Mouse (Mus musculus): ENCODE results near the gene A4galt. TPM values are rescaled to one million over a fixed set of nuclear protein-coding genes. Genes with fewer than 3 reads are reported as not detected.
"Not testable (repeated sequence)": the region's sequence is repeated elsewhere in the genome, so short reads cannot be mapped to it uniquely, and the experiment has no call there.

Gene A4galt
- polyA plus RNA-seq, 1 experiment from 2014 or later = 2.4 TPM

DNA sequence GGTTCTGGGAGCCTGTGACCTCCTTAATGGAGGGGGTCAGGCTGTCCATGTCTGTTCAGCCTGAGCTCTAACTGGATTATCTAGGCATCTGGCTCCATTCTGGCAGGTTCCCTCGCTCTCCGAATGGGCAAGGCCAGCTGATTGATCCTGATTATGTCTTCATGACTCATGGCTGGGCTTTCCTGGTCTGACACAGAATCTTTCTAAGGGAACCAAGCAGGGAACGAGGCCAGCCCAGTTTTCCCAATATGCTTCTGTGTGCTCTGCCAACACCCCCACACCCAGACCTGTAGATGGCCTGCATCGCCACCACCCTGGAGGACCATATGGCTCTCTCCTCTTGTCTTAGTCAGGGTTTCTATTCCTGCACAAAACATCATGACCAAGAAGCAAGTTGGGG, 25.9 kb upstream of the A4galt start:
- Histone ChIP-seq H3K4me1 (ENCODE audit: control insufficient read depth, insufficient read depth, low read length) (no peaks in the 10 kb centered on the region), H3K27ac (replicated peaks; ENCODE audit: low read depth, low read length) (no peak overlapping the region), H3K9me3 (ENCODE audit: control insufficient read depth, low read length) (no peaks in the 10 kb centered on the region), H3K9ac (ENCODE audit: low read depth, low read length) (no peak overlapping the region), H3K27me3 (replicated peaks; ENCODE audit: control insufficient read depth, insufficient read depth, low read length) (no peaks in the 10 kb centered on the region), H3K4me3 (ENCODE audit: low read depth, low read length) (no peak overlapping the region), H3K4me2 (ENCODE audit: low read depth, low read length) (no peak overlapping the region), H3K36me3 (ENCODE audit: control insufficient read depth, insufficient read depth, low read length) (no peaks in the 10 kb centered on the region)
- DNase-seq (ENCODE audit: low spot score) = no peak
- 78% methylated on average over 4 of the region's 4 CpGs for WGBS
- ATAC-seq (ENCODE audit: low read depth) = no peak

DNA sequence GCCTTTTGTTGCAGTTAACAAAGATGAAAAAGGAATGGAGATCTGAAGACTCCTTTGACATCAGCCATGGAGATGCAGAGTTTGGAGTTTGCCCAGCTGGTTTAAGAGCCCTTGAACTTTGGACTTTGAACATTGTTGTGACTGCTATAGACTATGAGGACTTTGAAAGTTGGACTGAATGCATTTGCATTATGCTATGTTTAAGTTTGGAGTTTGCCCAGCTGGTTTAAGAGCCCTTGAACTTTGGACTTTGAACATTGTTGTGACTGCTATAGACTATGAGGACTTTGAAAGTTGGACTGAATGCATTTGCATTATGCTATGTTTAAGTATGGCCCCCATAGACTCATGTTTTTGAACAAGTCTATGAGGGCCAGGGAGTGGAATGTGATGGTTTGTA, 22.7 kb upstream of the A4galt start:
- not testable (repeated sequence) for H3K9me3 ChIP-seq (ENCODE audit: control insufficient read depth, low read length); H3K4me3 ChIP-seq (ENCODE audit: low read depth, low read length); DNase-seq (ENCODE audit: low spot score); H3K4me1 ChIP-seq (ENCODE audit: control insufficient read depth, insufficient read depth, low read length); H3K27ac ChIP-seq (replicated peaks; ENCODE audit: low read depth, low read length); H3K27me3 ChIP-seq (replicated peaks; ENCODE audit: control insufficient read depth, insufficient read depth, low read length); H3K4me2 ChIP-seq (ENCODE audit: low read depth, low read length); H3K9ac ChIP-seq (ENCODE audit: low read depth, low read length); ATAC-seq (ENCODE audit: low read depth); H3K36me3 ChIP-seq (ENCODE audit: control insufficient read depth, insufficient read depth, low read length)

DNA sequence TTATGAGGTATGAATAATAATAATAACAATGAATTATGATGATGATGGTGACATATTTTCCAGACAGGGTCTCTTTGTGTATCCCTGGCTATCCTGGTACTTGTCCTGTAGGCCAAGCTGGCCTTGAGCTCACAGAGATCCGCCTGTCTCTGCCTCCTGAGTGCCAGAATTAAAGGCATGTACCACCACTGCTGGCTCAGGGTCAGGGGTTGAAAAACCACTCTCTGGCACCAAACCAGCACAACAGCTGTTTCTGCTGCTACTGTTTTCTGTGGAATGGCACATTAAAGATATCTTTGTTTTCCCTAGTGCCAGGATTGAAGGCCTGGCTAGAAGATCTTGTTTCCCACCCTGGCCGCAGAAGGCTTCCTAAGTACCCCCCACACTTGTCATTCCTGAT, 21.4 kb upstream of the A4galt start:
- Histone ChIP-seq H3K4me3 (ENCODE audit: low read depth, low read length) (no peak overlapping the region), H3K9ac (ENCODE audit: low read depth, low read length) (no peak overlapping the region), H3K27ac (replicated peaks; ENCODE audit: low read depth, low read length) (no peak overlapping the region), H3K27me3 (replicated peaks; ENCODE audit: control insufficient read depth, insufficient read depth, low read length) (no peaks in the 10 kb centered on the region), H3K36me3 (ENCODE audit: control insufficient read depth, insufficient read depth, low read length) (no peaks in the 10 kb centered on the region), H3K4me1 (ENCODE audit: control insufficient read depth, insufficient read depth, low read length) (no peaks in the 10 kb centered on the region), H3K4me2 (ENCODE audit: low read depth, low read length) (no peak overlapping the region), H3K9me3 (ENCODE audit: control insufficient read depth, low read length) (no peaks in the 10 kb centered on the region)
- DNase-seq (ENCODE audit: low spot score) (no peak), ATAC-seq (ENCODE audit: low read depth) (no peak)
- WGBS = 81% methylated on average over 2 of the region's 2 CpGs

DNA sequence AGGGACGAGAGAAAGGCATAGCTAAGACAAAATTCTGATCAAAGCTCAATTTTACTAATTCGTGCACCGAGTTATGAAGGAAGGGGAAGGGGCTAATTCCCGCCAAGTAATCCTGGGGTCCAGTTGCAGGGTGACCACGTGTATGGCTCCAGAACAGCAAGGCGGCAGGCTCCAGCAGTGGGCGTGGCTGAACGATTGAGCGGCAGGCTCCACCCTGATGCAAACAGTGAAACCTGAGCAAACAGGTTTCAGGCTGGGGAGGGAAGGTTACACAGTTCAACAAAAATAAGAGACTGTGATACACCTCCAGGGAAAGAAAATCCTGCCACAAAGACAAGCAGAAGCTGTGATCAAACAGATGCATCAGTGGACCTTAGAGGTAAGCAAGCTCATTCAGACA, 19.6 kb upstream of the A4galt start:
- not testable (repeated sequence) for H3K9me3 ChIP-seq (ENCODE audit: control insufficient read depth, low read length); H3K36me3 ChIP-seq (ENCODE audit: control insufficient read depth, insufficient read depth, low read length); H3K4me3 ChIP-seq (ENCODE audit: low read depth, low read length); H3K4me1 ChIP-seq (ENCODE audit: control insufficient read depth, insufficient read depth, low read length); H3K4me2 ChIP-seq (ENCODE audit: low read depth, low read length); H3K9ac ChIP-seq (ENCODE audit: low read depth, low read length); H3K27ac ChIP-seq (replicated peaks; ENCODE audit: low read depth, low read length); H3K27me3 ChIP-seq (replicated peaks; ENCODE audit: control insufficient read depth, insufficient read depth, low read length); ATAC-seq (ENCODE audit: low read depth); DNase-seq (ENCODE audit: low spot score)
- 22% methylated on average over 9 of the region's 9 CpGs for WGBS

DNA sequence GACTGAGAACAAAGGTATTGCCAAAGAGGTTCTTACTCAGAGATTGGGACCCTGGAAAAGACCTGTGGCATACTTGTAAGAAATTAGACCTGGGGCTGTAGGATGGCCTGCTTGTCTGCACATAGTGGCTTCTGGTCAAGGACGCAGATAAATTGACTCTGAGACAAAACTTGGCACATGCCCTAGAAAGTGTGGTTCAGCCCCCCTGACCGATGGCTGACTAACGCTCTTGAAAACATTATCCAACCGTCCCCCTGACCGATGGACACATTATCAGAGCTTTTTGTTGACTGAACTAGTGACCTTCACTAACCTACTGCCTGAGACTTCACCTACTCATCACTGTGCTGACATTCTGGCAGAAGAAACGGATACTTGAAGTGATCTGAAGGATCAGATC, 18.4 kb upstream of the A4galt start:
- H3K4me2 ChIP-seq (ENCODE audit: low read depth, low read length); H3K27me3 ChIP-seq (replicated peaks; ENCODE audit: control insufficient read depth, insufficient read depth, low read length); ATAC-seq (ENCODE audit: low read depth); DNase-seq (ENCODE audit: low spot score); H3K27ac ChIP-seq (replicated peaks; ENCODE audit: low read depth, low read length); H3K36me3 ChIP-seq (ENCODE audit: control insufficient read depth, insufficient read depth, low read length); H3K4me1 ChIP-seq (ENCODE audit: control insufficient read depth, insufficient read depth, low read length); H3K4me3 ChIP-seq (ENCODE audit: low read depth, low read length); H3K9me3 ChIP-seq (ENCODE audit: control insufficient read depth, low read length); H3K9ac ChIP-seq (ENCODE audit: low read depth, low read length): not testable (repeated sequence)
- WGBS = 80% methylated on average over 6 of the region's 6 CpGs

DNA sequence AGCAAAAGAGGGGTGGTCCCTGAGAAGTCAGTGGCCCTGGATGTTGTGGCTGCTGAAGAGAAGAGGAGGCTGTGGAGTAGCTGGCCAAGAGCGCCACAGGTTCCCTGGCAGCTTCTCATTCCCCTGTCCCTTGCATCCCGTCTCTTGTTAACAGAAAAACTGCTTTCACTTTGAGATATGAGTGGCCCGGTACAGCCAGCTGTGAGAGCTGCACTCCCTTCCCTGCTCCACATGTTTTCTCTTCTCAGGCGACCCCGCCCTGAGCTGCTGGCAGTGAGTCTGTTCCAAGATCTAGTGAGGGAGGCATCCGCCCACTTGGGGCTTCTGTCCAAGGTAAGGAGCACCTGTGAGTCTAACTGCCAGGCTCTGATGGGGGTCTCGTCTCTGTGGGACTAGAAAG, 16.9 kb upstream of the A4galt start:
- WGBS = 40% methylated on average over 7 of the region's 7 CpGs
- H3K27me3 ChIP-seq (replicated peaks; ENCODE audit: control insufficient read depth, insufficient read depth, low read length); ATAC-seq (ENCODE audit: low read depth); H3K36me3 ChIP-seq (ENCODE audit: control insufficient read depth, insufficient read depth, low read length); DNase-seq (ENCODE audit: low spot score); H3K4me1 ChIP-seq (ENCODE audit: control insufficient read depth, insufficient read depth, low read length); H3K4me3 ChIP-seq (ENCODE audit: low read depth, low read length); H3K4me2 ChIP-seq (ENCODE audit: low read depth, low read length); H3K9me3 ChIP-seq (ENCODE audit: control insufficient read depth, low read length); H3K9ac ChIP-seq (ENCODE audit: low read depth, low read length); H3K27ac ChIP-seq (replicated peaks; ENCODE audit: low read depth, low read length): not testable (repeated sequence)

DNA sequence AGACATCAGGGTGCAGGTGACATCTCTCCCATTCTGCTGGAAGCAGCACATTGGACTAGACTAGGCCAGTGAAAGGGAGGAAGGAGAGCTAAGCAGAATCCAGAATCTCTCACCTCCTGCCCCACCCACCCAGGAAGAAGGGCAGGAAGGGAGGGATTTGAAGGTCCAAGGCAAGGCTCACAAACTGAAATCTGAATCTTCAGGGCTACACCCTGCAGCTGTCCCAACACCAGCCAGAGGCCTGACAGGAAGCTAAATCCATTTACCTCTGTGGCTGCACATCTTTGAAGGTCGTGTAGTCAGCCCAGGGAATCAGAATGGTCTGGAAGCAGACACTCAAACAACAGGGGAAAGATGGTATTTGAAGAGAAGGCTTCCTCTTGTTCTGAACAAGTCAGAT, 13.7 kb upstream of the A4galt start:
- Histone ChIP-seq H3K9ac (ENCODE audit: low read depth, low read length) (no peak overlapping the region), H3K4me1 (ENCODE audit: control insufficient read depth, insufficient read depth, low read length) (no peaks in the 10 kb centered on the region), H3K9me3 (ENCODE audit: control insufficient read depth, low read length) (no peaks in the 10 kb centered on the region), H3K27me3 (replicated peaks; ENCODE audit: control insufficient read depth, insufficient read depth, low read length) (no peaks in the 10 kb centered on the region), H3K4me3 (ENCODE audit: low read depth, low read length) (no peak overlapping the region), H3K4me2 (ENCODE audit: low read depth, low read length) (no peak overlapping the region), H3K36me3 (ENCODE audit: control insufficient read depth, insufficient read depth, low read length) (no peaks in the 10 kb centered on the region), H3K27ac (replicated peaks; ENCODE audit: low read depth, low read length) (no peak overlapping the region)
- no peak for DNase-seq (ENCODE audit: low spot score)
- WGBS = 4% methylated on average over 1 of the region's 1 CpGs
- ATAC-seq (ENCODE audit: low read depth) = no peak

DNA sequence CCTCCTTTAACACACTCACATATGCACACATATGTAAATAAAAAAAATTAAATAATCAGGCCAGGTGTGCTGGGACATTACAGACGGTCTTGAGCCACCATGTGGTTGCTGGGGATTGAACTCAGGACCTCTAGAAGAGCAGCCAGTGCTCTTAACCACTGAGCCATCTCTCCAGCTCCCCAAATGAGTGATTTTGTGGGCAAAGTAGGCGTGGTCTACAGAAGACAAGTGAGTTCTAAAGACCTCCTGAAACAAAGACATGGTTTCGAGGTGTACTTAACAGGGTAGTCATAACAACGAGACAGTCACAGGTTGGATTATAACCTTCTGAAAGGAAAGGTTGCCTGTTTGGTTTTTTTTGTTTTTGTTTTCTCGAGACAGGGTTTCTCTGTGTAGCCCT, 11.8 kb upstream of the A4galt start:
- H3K27ac ChIP-seq (replicated peaks; ENCODE audit: low read depth, low read length) = no peak overlapping the region
- H3K9me3 ChIP-seq (ENCODE audit: control insufficient read depth, low read length) = no peaks in the 10 kb centered on the region
- WGBS = 78% methylated on average over 5 of the region's 5 CpGs
- no peak for ATAC-seq (ENCODE audit: low read depth)
- no peak overlapping the region for H3K9ac ChIP-seq (ENCODE audit: low read depth, low read length)
- no peak overlapping the region for H3K4me3 ChIP-seq (ENCODE audit: low read depth, low read length)
- H3K4me2 ChIP-seq (ENCODE audit: low read depth, low read length) = no peak overlapping the region
- no peaks in the 10 kb centered on the region for H3K36me3 ChIP-seq (ENCODE audit: control insufficient read depth, insufficient read depth, low read length)
- DNase-seq (ENCODE audit: low spot score) = no peak
- H3K4me1 ChIP-seq (ENCODE audit: control insufficient read depth, insufficient read depth, low read length) = no peaks in the 10 kb centered on the region
- H3K27me3 ChIP-seq (replicated peaks; ENCODE audit: control insufficient read depth, insufficient read depth, low read length) = no peaks in the 10 kb centered on the region

DNA sequence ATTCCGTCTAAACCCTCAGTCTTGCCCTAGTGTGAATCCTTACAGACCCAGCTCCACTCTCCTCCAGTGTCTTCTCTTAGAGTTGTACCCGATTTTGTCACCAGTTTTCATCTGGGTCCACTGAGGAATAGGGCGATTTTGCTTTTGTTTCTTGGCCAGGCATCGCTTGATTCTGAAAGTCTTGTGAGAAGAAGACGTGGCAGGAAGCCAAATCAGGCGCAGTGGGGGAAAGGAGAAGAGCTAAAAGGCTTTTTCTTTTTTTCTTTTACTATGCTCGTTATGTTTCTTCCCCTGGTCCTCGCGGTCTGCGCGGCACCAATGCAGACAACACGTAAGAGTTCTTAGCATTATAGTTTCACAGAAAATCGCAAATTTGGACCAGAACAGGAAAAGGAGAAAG, 6.3 kb upstream of the A4galt start:
- Histone ChIP-seq H3K4me2 (ENCODE audit: low read depth, low read length) (no peak overlapping the region), H3K9ac (ENCODE audit: low read depth, low read length) (no peak overlapping the region), H3K36me3 (ENCODE audit: control insufficient read depth, insufficient read depth, low read length) (no peaks in the 10 kb centered on the region), H3K4me1 (ENCODE audit: control insufficient read depth, insufficient read depth, low read length) (no peaks in the 10 kb centered on the region), H3K27ac (replicated peaks; ENCODE audit: low read depth, low read length) (no peak overlapping the region), H3K9me3 (ENCODE audit: control insufficient read depth, low read length) (no peaks in the 10 kb centered on the region), H3K27me3 (replicated peaks; ENCODE audit: control insufficient read depth, insufficient read depth, low read length) (peaks cover under 1% of the 10 kb centered on the region; the same call in 1 of the 2 replicates), H3K4me3 (ENCODE audit: low read depth, low read length) (no peak overlapping the region)
- ATAC-seq (ENCODE audit: low read depth) (no peak), DNase-seq (ENCODE audit: low spot score) (peak; percentile 70)
- 55% methylated on average over 13 of the region's 13 CpGs for WGBS
